Mouse (Mus musculus) CH12.LX (cell line): ENCODE measurements around the gene Ap5z1.

Experiments used
- CHD2 ChIP-seq: IDR thresholded peaks from 2 replicates; pipeline ENCODE4 v1.6.1; 2011; ENCODE audit warnings: low read length, improper control_type of control experiment
- CTCF ChIP-seq, 2 experiments: IDR thresholded peaks in 1 of 2; conservative IDR thresholded peaks in 1 of 2; 2 replicates each; pipeline ENCODE4 v1.5.1; 2011 to 2012; ENCODE audit warnings: low read depth in 2 of 2, low read length in 2 of 2, improper control_type of control experiment in 1 of 2, inconsistent platforms in 1 of 2, mild to moderate bottlenecking in 1 of 2, moderate library complexity in 1 of 2
- ETS1 ChIP-seq: conservative IDR thresholded peaks from 2 replicates; pipeline ENCODE4 v1.6.1; 2012; ENCODE audit warnings: low read depth, mild to moderate bottlenecking, inconsistent platforms, low read length, improper control_type of control experiment, moderate library complexity
- MAFK ChIP-seq: IDR thresholded peaks from 2 replicates; pipeline ENCODE4 v1.6.1; 2011; ENCODE audit warnings: low read length, improper control_type of control experiment; ENCODE audit not compliant: insufficient replicate concordance
- MEF2A ChIP-seq: IDR thresholded peaks from 2 replicates; pipeline ENCODE4 v1.6.1; 2014; ENCODE audit warnings: low read depth, mild to moderate bottlenecking, inconsistent platforms, low read length, improper control_type of control experiment, borderline replicate concordance
- MXI1 ChIP-seq: IDR thresholded peaks from 2 replicates; pipeline ENCODE4 v1.6.1; 2011; ENCODE audit warnings: mild to moderate bottlenecking, low read depth, low read length, improper control_type of control experiment
- PAX5 ChIP-seq: IDR thresholded peaks from 2 replicates; pipeline ENCODE4 v1.6.1; 2012; ENCODE audit warnings: low read length, inconsistent platforms, mixed read lengths
- POLR2A ChIP-seq: IDR thresholded peaks from 2 replicates; pipeline ENCODE4 v1.6.1; 2011; ENCODE audit warnings: low read depth, mild to moderate bottlenecking, improper control_type of control experiment, low read length
- POLR2AphosphoS2 ChIP-seq: IDR thresholded peaks from 2 replicates; pipeline ENCODE4 v1.6.1; 2011; ENCODE audit warnings: low read depth, low read length, improper control_type of control experiment
- SIN3A ChIP-seq: IDR thresholded peaks from 2 replicates; pipeline ENCODE4 v1.6.1; 2012; ENCODE audit warnings: low read length, improper control_type of control experiment, inconsistent platforms
- TBP ChIP-seq: conservative IDR thresholded peaks from 2 replicates; pipeline ENCODE4 v1.6.1; 2011; ENCODE audit warnings: low read depth, low read length, improper control_type of control experiment
- USF1 ChIP-seq: IDR thresholded peaks from 2 replicates; pipeline ENCODE4 v1.6.1; 2014; ENCODE audit warnings: low read depth, mild to moderate bottlenecking, inconsistent platforms, low read length, improper control_type of control experiment
- ZMIZ1 ChIP-seq: IDR thresholded peaks from 2 replicates; pipeline ENCODE4 v1.6.1; 2012; ENCODE audit warnings: low read depth, mild to moderate bottlenecking, inconsistent platforms, low read length, improper control_type of control experiment

DNA sequence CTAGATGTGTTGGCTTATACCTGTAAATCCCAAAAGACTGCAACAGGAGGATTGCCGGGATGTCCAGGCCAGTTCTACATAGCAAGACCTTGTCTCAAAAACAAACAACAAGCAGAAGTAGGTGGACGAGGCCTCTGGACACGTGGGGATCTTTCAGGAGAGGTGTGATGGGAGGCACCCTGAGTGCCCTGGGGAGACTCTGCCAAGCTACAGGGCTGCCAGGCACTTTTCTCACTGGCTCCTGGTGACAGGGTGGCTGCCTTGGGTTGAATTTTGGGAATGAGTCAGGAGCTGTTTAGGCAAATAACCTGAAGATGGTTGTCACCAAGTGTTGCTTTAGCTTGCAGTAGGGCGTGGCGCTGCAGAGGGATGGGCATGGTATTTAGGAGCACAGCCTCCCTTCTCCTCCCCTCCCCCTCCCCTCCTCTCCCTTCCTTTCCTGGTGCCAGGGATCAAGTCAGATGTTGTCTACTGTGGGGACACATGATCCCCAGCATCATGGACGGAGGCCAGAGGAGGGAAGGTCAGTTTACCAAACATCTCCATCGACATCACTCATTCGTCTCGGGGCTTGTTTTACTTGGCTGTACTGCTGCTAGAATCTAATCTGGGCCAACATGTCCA, 31.8 kb upstream of the Ap5z1 start:
- TF ChIP-seq MEF2A: no peak
- no peak for TF ChIP-seq CTCF (conservative IDR thresholded peaks at IDR 0.05 in 1 of 2, IDR thresholded peaks at IDR 0.05 in 1 of 2; ENCODE audit: low read depth in 2 of 2, low read length in 2 of 2)
- no peak for TF ChIP-seq ETS1
- TF ChIP-seq POLR2AphosphoS2: no peak
- no peak for TF ChIP-seq CHD2
- TF ChIP-seq ZMIZ1: no peak
- TF ChIP-seq USF1: no peak
- no peak for TF ChIP-seq TBP
- TF ChIP-seq SIN3A: no peak
- TF ChIP-seq MXI1: no peak
- no peak for TF ChIP-seq POLR2A
- no peak for TF ChIP-seq PAX5
- no peak for TF ChIP-seq MAFK
